26 mouse cellular contexts compared by ENCODE assay signal in the genomic region with DNA sequence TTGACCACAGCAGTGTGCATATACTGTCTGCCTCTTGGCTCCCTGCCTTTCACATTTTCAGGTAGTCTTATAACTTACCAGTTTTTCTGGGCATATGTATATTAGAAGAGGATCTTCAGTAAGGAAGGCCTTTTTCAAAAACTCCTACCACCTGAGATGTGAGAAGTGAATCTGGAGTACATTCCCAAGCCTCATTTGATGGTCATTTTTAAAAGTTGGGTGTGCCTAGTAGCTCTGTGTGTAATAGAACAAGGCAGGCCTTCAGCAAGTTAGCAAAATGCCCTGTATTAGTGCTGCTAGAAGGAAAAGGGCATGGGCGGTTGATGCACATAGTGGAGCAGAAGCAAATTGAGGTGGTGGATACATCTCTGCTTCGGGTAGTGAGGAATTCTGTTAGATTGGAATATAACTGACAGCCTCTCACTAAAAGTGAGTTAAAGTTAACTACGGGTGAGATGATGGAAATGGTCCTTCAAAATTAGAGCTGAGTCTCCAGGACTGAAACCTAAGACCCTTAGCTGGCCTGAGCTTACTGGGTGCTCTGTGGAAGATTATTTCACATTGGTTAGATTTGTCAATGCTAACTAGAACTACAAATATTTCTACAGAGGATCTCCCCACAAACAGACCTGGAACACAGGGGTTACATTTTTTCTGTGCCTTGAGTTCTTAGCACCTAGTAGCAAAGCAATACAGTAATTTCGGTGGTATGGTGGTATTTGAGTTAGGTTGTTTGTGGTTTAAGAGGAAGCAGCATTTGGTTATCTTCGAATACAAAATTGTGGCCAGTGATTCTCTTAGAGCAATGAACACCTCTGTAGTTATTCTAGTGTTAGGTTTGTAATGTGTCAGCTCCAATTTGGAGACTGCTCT. TPM values are rescaled to one million over a fixed set of nuclear protein-coding genes. Genes with fewer than 3 reads are reported as not detected.
DNase-seq lines count a peak whose midpoint lies in the region; ATAC-seq and TF ChIP-seq lines count a peak whose summit lies in the region.
"Had no signal": no experiment of that assay in that cellular context is flagged by ENCODE, and none has a peak within 500 bp of the region (broad histone marks: within the 10 kb centered on the region; RNA-seq: fewer than 3 reads in every experiment).

No protein-coding gene starts in this region.

- H3K9me3 ChIP-seq in G1E (replicated peaks) = no peaks in the 10 kb centered on the region
- H3K9me3 ChIP-seq in heart, embryonic 11.5 days (replicated peaks; ENCODE audit: control insufficient read depth, low read length) = no peaks in the 10 kb centered on the region
- H3K9me3 ChIP-seq: embryonic facial prominence, embryonic 15.5 days; forebrain, embryonic 10.5 days; heart, embryonic 10.5 days; heart, embryonic 15.5 days; hindbrain, embryonic 15.5 days had no signal

- H3K27me3 ChIP-seq in G1E (ENCODE audit: insufficient read depth, low read length) = no peaks in the 10 kb centered on the region
- H3K27me3 ChIP-seq in heart, embryonic 11.5 days (ENCODE audit: control insufficient read depth, insufficient read depth, low read length) = no peaks in the 10 kb centered on the region
- H3K27me3 ChIP-seq: embryonic facial prominence, embryonic 15.5 days; heart, embryonic 15.5 days; hindbrain, embryonic 15.5 days had no signal

- peak; percentile 38 for DNase-seq in embryo, embryonic 9.5 days (ENCODE audit: extremely low spot score)
- DNase-seq in embryo, embryonic 11 days = no peak
- DNase-seq in A20 (ENCODE audit: low read depth, low spot score) (peak; percentile 63), G1E (ENCODE audit: low spot score) (no peak), ZHBTc4 (ENCODE audit: low read depth, low spot score) (peak; percentile 35)
- no peak for DNase-seq in gastrocnemius, postnatal 14 days
- no peak for DNase-seq in cerebellum, adult 11-12 months
- DNase-seq: adrenal gland, postnatal 14 days; cerebellum, adult 18-20 months; cerebellum, adult 9-11 months; cerebellum, postnatal 36 days; gastrocnemius, adult 2 months; gastrocnemius, postnatal 36 days; heart, adult 11 months; heart, postnatal 14 days; kidney, adult 2 months had no signal

- H3K9ac ChIP-seq in heart, embryonic 11.5 days (ENCODE audit: low read depth, low read length) = no peak overlapping the region
- H3K9ac ChIP-seq: embryonic facial prominence, embryonic 15.5 days; heart, embryonic 15.5 days; hindbrain, embryonic 15.5 days had no signal

- intact Hi-C loops in gastrocnemius, postnatal 14 days (cut with DNase I; ENCODE audit: low total_unique reads) = no loop called here

- 63% methylated on average over 5 of the region's 5 CpGs for WGBS in heart, embryonic 11.5 days (ENCODE audit: insufficient replicate concordance)

- no peak overlapping the region for H3K4me3 ChIP-seq in G1E (ENCODE audit: low read depth, low read length)
- no peak overlapping the region for H3K4me3 ChIP-seq in heart, embryonic 11.5 days (ENCODE audit: low read depth, low read length)
- H3K4me3 ChIP-seq: embryonic facial prominence, embryonic 15.5 days; erythroblast, embryonic 14.5 days; forebrain, embryonic 10.5 days; gastrocnemius, adult 2 months; heart, embryonic 10.5 days; heart, embryonic 15.5 days; hindbrain, embryonic 15.5 days had no signal

- no peak for TF ChIP-seq CTCF in G1E (IDR thresholded peaks at IDR 0.05; ENCODE audit: low read depth, low read length)

- no peak overlapping the region for H3K27ac ChIP-seq in heart, embryonic 11.5 days (ENCODE audit: low read depth, low read length)
- H3K27ac ChIP-seq: embryonic facial prominence, embryonic 15.5 days; forebrain, embryonic 10.5 days; gastrocnemius, adult 2 months; heart, embryonic 10.5 days; heart, embryonic 15.5 days; hindbrain, embryonic 15.5 days had no signal

- H3K4me1 ChIP-seq in G1E (ENCODE audit: insufficient read depth, low read depth, low read length) = peaks cover 53% of the 10 kb centered on the region
- peaks cover 3% of the 10 kb centered on the region; the same call in 1 of the 2 replicates for H3K4me1 ChIP-seq in heart, embryonic 11.5 days (ENCODE audit: control insufficient read depth, insufficient read depth, low read length)

- no peak overlapping the region for H3K4me2 ChIP-seq in heart, embryonic 11.5 days
- H3K4me2 ChIP-seq: embryonic facial prominence, embryonic 15.5 days; heart, embryonic 15.5 days; hindbrain, embryonic 15.5 days had no signal

- ATAC-seq in G1E (ENCODE audit: extremely low read depth, insufficient number of reproducible peaks, low FRiP score, poor library complexity, severe bottlenecking) = 0 out of 2 replicates have a peak, but pooled peaks have one; percentile 0
- ATAC-seq in heart, embryonic 11.5 days (replicated peaks; ENCODE audit: insufficient number of reproducible peaks, low FRiP score, low TSS enrichment) = no peak
- ATAC-seq: forebrain, embryonic 14.5 days; intestine, embryonic 16.5 days had no signal

- H3K36me3 ChIP-seq in G1E (replicated peaks) = peaks cover 55% of the 10 kb centered on the region
- peaks cover 16% of the 10 kb centered on the region for H3K36me3 ChIP-seq in heart, embryonic 11.5 days (ENCODE audit: control insufficient read depth, insufficient read depth, low read length)

RNA-seq across cellular contexts. Expression of a gene that starts 43.8 kb away (rescaled TPM):
- total RNA-seq in G1E (2014; fragmentation: Nextera tagmentation) = not detected in 2 replicates
- 0.06 and 0.16 TPM in 2 replicates for total RNA-seq in G1E (2017)
- polyA plus RNA-seq in G1E (2012) = not detected in 2 replicates
- total RNA-seq in gastrocnemius, postnatal 14 days (2021) = not detected
- 0.28 and 0.53 TPM in 2 replicates for polyA plus RNA-seq in heart, embryonic 11.5 days (2014; fragmentation: Nextera tagmentation; extraction: Ambion mirVana)
- total RNA-seq: gastrocnemius, adult 2 months; gastrocnemius, postnatal 36 days; heart, postnatal 14 days; hematopoietic stem cell, adult 5-6 weeks had no signal
- polyA plus RNA-seq: erythroblast, embryonic 14.5 days had no signal

Comparison
In these comparisons a context has a peak if more than half of its experiments do, and no peak if none do; other contexts are left out.
1. DNase-seq: peak in embryo, embryonic 9.5 days (single experiment), A20 (single experiment) and ZHBTc4 (single experiment); none in embryo, embryonic 11 days (single experiment), G1E (single experiment), gastrocnemius, postnatal 14 days (single experiment) and cerebellum, adult 11-12 months (single experiment).